Mouse (Mus musculus) cerebellum, adult 11 months (tissue): ENCODE results near the gene Cd300ld2.
"Not testable (repeated sequence)": the region's sequence is repeated elsewhere in the genome, so short reads cannot be mapped to it uniquely, and the experiment has no call there.

Source experiments
- DNase-seq: peaks from one replicate; pipeline ENCODE4 v3.0.0; 2022

The Cd300ld2 gene

DNA sequence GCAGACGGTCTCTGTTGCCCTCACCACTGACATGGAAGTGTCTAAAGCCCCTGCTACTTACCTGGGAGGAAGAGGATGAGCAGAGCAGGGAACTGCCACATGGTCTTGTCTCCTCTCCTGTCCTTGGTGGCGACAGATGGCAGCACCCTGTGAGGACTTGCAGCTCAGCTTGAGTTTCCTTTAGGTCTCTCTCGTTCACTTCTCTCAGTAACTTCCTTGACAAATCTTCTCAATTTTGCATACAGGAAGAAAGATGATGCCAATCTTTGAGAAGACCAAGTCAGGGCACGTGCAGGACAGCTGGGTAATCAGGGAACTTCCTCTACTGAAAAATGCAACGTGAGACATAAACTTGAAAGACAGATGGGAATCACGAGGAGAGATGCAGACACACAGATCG is at the start of gene Cd300ld2:
Gene Cd300ld2 (minus strand): TSS at position 101 of the 400 bp plus-strand sequence.
- not testable (repeated sequence) for DNase-seq

- DNase-seq = no peak
Measured at GRCm38 (mm10) chr11:115062077-115062476, 46.1 kb upstream of the Cd300ld2 start, which contains the start of gene Cd300e. Gene Cd300e, minus strand, starts transcription at chr11:115062177.

DNA sequence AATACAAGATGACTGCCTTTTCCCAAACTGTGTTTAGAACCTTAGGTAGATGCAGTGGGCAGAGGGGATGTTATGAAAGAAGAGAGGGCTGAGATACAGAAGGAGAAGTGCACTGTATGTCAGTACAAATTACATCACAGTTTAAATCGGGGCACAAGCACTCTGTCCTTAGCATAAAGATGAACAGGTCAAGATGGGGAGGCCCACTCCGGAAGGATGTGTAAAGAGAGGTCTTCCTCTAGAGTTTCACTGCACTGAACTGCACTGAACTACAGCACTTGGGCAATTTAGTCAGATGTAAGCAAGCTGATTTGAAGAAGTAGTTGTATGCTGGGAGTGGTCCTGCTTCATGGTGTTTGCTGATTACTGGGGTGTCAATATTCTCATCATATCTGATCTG is 43.8 kb upstream of the Cd300ld2 start:
- DNase-seq = no peak

GRCm38 (mm10) chr11:115058701-115059100 is 42.7 kb upstream of the Cd300ld2 start:
- no peak for DNase-seq

DNA sequence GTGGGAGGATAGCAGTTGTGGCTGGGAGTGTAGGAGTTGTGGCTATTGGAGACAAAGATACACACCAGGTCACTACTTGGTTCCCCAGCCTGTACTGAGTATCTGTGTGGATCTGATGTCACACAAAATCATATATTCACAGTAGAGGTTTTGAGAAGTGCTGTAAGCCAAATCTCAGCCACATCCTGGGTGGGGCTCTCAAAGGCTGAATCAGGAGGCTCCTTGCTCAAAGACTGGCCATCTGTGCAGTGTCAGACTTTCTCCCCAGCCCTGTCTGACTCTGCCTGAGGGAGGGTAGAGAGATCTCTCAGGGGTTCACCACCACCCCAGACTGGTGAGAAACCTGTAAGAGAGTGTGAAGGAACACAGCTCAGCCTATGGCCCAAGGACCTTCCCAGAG is 38.5 kb upstream of the Cd300ld2 start:
- no peak for DNase-seq

DNA sequence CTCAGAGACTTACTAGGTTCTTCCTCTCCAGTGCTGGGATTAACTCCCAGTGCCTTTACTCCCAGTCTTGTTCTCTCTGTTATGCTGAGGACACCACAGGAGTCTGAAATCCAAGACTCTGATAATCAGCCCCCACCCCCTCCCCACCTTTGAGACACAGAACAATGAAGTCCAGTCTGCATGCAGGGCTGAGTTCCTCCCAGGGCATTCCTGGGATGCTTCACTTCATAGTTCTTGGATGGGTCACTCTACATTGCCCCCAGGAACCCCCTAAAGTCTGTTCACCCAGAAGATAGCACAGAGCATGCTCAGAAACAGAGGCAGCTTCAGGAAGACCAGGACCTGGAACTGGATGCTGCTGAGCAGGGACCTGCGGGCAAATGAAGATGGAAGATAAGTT is 37.0 kb upstream of the Cd300ld2 start:
- DNase-seq = peak; percentile 6

DNA sequence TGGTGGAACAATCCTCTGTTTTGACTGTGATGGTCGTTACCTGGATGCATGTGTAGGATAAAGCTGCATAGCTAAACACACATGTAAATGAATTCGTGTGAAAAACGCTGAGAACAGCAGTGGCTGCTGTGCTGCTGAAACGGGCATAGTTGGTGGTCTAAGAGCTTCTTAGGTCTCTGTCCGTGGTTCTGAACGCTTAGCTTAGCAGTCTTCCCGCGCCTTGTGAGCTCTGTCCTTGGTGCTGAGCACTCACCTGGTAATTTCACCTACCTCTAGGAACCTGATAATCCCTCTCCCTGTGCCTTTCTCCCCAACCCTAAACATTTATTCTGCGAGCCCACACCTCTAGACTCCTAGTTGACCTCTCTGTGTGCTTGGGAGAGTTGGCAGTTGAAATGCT is 36.2 kb upstream of the Cd300ld2 start:
- DNase-seq = peak; percentile 11

GRCm38 (mm10) chr11:115049282-115049895 is 33.4 kb upstream of the Cd300ld2 start:
- DNase-seq = peak; percentile 93

DNA sequence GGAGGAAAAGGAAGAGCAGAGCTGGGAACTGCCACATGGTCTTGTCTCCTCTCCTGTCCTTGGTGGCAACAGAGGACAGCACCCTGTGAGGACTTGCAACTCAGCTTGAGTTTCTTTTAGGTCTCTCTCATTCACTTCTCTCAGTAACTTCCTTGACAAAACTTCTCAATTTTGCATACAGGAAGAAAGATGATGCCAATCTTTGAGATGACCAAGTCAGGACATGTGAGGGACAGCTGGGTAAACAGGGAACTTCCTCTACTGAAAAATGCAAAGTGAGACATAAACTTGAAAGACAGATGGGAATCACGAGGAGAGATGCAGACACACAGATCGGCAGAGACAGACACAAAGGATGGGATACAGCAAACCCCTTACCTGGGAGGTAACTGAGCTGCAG is 32.3 kb upstream of the Cd300ld2 start, which contains the start of gene Cd300ld3:
Gene Cd300ld3 (minus strand): TSS at position 151 of the 400 bp plus-strand sequence.
- DNase-seq = no peak

DNA sequence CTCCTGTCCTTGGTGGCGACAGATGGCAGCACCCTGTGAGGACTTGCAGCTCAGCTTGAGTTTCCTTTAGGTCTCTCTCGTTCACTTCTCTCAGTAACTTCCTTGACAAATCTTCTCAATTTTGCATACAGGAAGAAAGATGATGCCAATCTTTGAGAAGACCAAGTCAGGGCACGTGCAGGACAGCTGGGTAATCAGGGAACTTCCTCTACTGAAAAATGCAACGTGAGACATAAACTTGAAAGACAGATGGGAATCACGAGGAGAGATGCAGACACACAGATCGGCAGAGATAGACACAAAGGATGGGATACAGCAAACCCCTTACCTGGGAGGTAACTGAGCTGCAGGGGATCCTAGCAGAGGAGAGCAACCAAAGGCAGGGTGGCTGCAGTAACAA is 21.7 kb upstream of the Cd300ld2 start, which contains the start of gene Cd300ld5:
Gene Cd300ld5 (minus strand): TSS at position 101 of the 400 bp plus-strand sequence.
- not testable (repeated sequence) for DNase-seq

DNA sequence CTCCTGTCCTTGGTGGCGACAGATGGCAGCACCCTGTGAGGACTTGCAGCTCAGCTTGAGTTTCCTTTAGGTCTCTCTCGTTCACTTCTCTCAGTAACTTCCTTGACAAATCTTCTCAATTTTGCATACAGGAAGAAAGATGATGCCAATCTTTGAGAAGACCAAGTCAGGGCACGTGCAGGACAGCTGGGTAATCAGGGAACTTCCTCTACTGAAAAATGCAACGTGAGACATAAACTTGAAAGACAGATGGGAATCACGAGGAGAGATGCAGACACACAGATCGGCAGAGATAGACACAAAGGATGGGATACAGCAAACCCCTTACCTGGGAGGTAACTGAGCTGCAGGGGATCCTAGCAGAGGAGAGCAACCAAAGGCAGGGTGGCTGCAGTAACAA is 10.9 kb upstream of the Cd300ld2 start, which contains the start of gene Cd300ld4:
Gene Cd300ld4 (minus strand): TSS at position 101 of the 400 bp plus-strand sequence.
- not testable (repeated sequence) for DNase-seq

DNA sequence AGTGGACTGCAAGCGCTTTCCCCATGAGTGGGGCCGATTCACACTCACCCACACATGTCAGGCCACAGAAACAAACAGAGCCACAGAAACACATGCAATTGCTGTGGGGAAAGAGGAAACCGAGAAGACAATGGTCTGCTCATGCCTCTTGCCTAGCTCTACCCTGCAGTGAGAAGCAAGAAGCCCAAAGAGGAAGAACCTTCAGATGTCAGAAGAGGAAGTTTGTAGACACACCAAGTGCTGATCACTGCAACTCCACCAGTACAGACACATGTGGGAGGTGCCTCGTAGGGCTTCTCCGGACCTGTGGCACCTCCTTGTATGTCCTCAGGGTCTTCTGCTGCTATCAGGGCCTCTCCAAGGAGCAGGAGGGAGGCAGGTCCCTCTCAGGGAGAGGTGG is 11.9 kb downstream of the Cd300ld2 start:
- DNase-seq = no peak

GRCm38 (mm10) chr11:115001474-115002040 is 14.4 kb downstream of the Cd300ld2 start, which contains the start of gene Cd300c2:
Gene Cd300c2, minus strand, starts transcription at chr11:115001880.
- peak; percentile 18 for DNase-seq

- no peak for DNase-seq
Measured at GRCm38 (mm10) chr11:114989793-114990192, 26.2 kb downstream of the Cd300ld2 start, which contains the start of gene Cd300ld. Gene Cd300ld, minus strand, starts transcription at chr11:114989922.

DNA sequence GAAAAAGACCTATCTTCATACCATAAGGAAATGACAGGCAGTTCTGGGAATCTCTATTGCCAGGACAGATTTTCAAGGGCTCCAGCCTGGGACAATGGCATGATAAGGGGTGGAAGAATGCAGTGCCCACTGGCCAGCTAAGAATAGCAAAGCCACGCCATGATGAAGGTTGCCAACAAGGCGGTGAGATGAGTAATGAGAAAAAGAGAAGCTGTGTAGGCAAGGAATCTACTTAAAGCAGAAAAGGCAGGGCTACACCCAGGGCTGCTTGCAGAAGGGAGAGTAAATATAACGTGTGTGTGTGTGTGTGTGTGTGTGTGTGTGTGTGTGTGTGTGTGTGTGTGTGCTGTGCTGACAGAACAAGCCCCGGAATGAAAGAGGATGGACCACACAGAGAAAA is 34.1 kb downstream of the Cd300ld2 start:
- DNase-seq = no peak

DNA sequence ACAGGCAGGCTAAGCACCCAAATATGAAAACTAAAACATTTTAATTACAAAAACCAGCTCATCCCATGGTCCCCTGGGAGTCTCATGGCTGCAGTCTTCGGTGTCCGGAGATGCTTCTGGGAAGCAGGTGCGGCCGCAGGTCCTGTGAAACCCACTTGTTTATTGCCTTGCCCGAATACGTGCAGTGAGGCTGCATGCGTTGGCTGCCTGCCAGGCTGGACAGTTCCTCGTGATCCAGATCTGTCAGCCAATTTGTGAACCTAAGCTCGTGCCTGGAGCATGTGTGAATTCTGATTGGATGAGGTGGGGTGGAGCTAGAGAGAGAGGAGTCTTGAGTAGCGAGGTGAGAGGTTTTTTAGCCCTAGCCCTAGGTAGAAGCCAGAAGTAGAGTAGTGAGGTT is 43.3 kb downstream of the Cd300ld2 start:
- DNase-seq = no peak

GRCm38 (mm10) chr11:114968752-114969207 is 47.2 kb downstream of the Cd300ld2 start, which contains the start of gene Cd300c:
Gene Cd300c, minus strand, starts transcription at chr11:114969157.
- no peak for DNase-seq

DNA sequence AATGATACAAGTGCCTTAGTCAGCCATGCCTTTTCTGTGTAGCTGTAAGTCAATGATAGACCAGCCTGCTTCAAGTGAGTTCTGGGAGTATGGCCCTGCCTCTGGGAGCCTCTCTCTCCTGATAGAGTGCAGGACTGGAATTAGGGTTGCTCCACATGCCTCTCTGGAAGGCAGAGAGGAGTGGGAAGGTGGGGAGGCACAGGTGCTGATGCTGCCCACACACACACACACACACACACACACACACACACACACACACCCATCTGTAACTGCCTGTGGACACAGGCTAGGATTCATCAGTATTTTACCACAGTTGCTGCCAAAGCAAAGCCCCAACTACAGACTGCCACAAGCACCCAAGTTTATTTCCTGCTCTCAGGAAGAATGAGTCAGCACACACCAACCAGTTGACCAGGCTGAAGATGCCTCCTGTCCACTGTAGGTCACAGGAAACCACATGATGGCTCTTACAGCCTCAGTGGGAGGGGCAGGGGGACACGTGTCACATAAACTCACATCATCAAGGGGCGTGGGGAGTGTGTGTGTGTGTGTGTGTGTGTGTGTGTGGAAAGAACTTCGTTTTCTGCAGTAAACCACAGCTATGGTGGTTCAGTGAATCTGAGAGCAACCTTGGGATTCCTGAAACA is 50.7 kb downstream of the Cd300ld2 start:
- no peak for DNase-seq

DNA sequence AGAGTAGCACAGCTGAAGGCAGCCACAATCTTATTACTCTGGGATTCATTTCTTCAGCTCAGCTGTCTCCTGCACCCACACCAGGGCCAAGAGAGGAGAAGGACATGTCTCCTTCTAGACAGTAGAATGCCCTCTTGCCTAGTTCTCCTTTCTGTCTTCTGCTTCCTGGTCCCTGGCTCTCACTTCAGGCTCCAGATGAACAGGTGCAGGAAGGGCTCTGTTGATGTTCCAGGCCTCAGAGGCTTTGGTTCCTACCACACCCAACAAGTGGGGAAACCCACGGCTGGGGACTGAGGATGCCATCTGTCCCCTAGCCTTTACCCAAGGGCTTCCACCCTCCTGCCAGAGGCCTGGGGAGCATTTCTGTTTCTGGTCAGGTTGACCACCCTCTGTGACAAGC is 55.6 kb downstream of the Cd300ld2 start:
- DNase-seq = no peak
